Mouse (Mus musculus): ENCODE data around the gene Enoph1.

DNA sequence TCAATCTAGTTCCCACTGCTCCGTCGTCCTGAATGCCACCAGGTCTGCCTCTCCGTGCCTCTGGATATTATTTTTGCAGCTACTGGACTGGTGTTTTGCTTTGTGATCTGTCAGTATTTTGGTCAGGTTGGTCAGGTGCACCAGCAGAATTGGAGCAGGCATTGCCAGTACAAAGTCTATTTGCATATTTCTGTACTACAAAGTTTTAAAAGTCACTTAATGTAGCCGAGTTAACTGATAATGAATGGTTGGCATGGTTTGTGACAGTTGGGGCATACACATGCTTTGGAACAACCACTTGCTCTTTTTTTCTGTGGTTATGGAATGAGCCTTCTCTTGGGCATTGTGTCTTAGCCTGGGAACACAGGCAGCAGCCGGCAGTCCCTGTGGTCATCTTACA, 4.8 kb downstream of the Enoph1 start:
- TF ChIP-seq CTCF (IDR thresholded peaks at IDR 0.05): no peak
- TF ChIP-seq POLR2A (IDR thresholded peaks at IDR 0.05; ENCODE audit: insufficient read depth, low read depth, low read length): no peak

All from heart, adult 2 months (tissue).